Mouse (Mus musculus) midbrain, embryonic 16.5 days (tissue): Measurements from ENCODE around the gene Shcbp1l. TPM values are rescaled to one million over a fixed set of nuclear protein-coding genes. Genes with fewer than 3 reads are reported as not detected.
"Not testable (repeated sequence)": the region's sequence is repeated elsewhere in the genome, so short reads cannot be mapped to it uniquely, and the experiment has no call there.

Experiments
- ATAC-seq: fragments of 200-750 bp; cut with Nextera tagmentation; 2 replicates; pipeline ENCODE4 v1.8.0; 2017; ENCODE audit warnings: moderate TSS enrichment
- H3K27ac ChIP-seq: fragments of 300-500 bp; sonication (generic); 2 replicates; pipeline ENCODE4 v1.5.1; 2014; ENCODE audit warnings: mild to moderate bottlenecking, low read length, mixed read lengths
- H3K27me3 ChIP-seq: fragments of 300-500 bp; sonication (generic); 2 replicates; pipeline ENCODE4 v1.6.1; 2014; ENCODE audit warnings: low read depth, low read length, mixed read lengths; ENCODE audit not compliant: control insufficient read depth, insufficient read depth
- H3K36me3 ChIP-seq: fragments of 300-500 bp; sonication (generic); 2 replicates; pipeline ENCODE4 v1.6.1; 2014; ENCODE audit warnings: mild to moderate bottlenecking, low read length, moderate library complexity, mixed read lengths; ENCODE audit not compliant: control insufficient read depth, insufficient read depth
- H3K4me1 ChIP-seq: fragments of 300-500 bp; sonication (generic); 2 replicates; pipeline ENCODE4 v1.6.1; 2014; ENCODE audit warnings: mild to moderate bottlenecking, low read length, mixed read lengths; ENCODE audit not compliant: control insufficient read depth, insufficient read depth
- H3K4me2 ChIP-seq: fragments of 300-500 bp; sonication (generic); 2 replicates; pipeline ENCODE4 v1.6.1; 2014; ENCODE audit warnings: mild to moderate bottlenecking, low read length, mixed read lengths
- H3K4me3 ChIP-seq: fragments of 300-500 bp; sonication (generic); 2 replicates; pipeline ENCODE4 v1.5.1; 2014; ENCODE audit warnings: low read depth, mild to moderate bottlenecking, low read length, moderate library complexity, mixed read lengths
- H3K9ac ChIP-seq: fragments of 300-500 bp; sonication (generic); 2 replicates; pipeline ENCODE4 v1.6.1; 2014; ENCODE audit warnings: low read depth, low read length, mixed read lengths
- H3K9me3 ChIP-seq: fragments of 300-500 bp; sonication (generic); replicated peaks from 2 replicates; pipeline ENCODE4 v1.6.1; 2014; ENCODE audit warnings: mild to moderate bottlenecking, low read length, mixed read lengths; ENCODE audit not compliant: control insufficient read depth, poor library complexity, severe bottlenecking
- WGBS: fragments of 180-500 bp; shearing (Covaris S2); extraction: QIAGEN DNeasy Blood & Tissue Kit; methylation state at CpG from one replicate; pipeline ENCODE4 v1.1.7; 2014; 5-methylcytosine and 5-hydroxymethylcytosine counted together
- polyA plus RNA-seq: library from polyadenylated mRNA; unstranded; fragments of >200 nt; fragmentation: Nextera tagmentation; extraction: Ambion mirVana; gene quantifications from 2 replicates; pipeline ENCODE4 v1.2.1, GENCODE M21; 2015

Shcbp1l gene
- polyA plus RNA-seq: 0.46 and 0.72 TPM in 2 replicates

- H3K27ac ChIP-seq: peak within 1 kb of the TSS; percentile 22; the same call in 1 of the 2 replicates
- no peaks in the 10 kb centered on the region for H3K9me3 ChIP-seq
- no peaks in the 10 kb centered on the region for H3K36me3 ChIP-seq
- H3K4me2 ChIP-seq: peak within 1 kb of the TSS; percentile 92
- H3K4me3 ChIP-seq: peak within 1 kb of the TSS; percentile 62
- H3K27me3 ChIP-seq: no peaks in the 10 kb centered on the region
- peak within 1 kb of the TSS; percentile 81 for H3K9ac ChIP-seq
- ATAC-seq: peak; percentile 93
- H3K4me1 ChIP-seq: peaks cover 3% of the 10 kb centered on the region; the same call in 1 of the 2 replicates
- 2% methylated on average over 55 of the region's 60 CpGs for WGBS
Measured at GRCm38 (mm10) chr1:153424770-153425584, at the start of gene Shcbp1l. Shcbp1l (plus strand) TSS chr1:153425162.

- H3K9ac ChIP-seq: no peak overlapping the region
- no peaks in the 10 kb centered on the region for H3K9me3 ChIP-seq
- no peak for ATAC-seq
- H3K4me1 ChIP-seq: no peaks in the 10 kb centered on the region
- H3K4me3 ChIP-seq: no peak overlapping the region
- no peaks in the 10 kb centered on the region for H3K27me3 ChIP-seq
- H3K4me2 ChIP-seq: no peak overlapping the region
- no peak overlapping the region for H3K27ac ChIP-seq
- 18% methylated on average over 6 of the region's 6 CpGs for WGBS
- no peaks in the 10 kb centered on the region for H3K36me3 ChIP-seq
Measured at GRCm38 (mm10) chr1:153376446-153376845, 48.5 kb upstream of the Shcbp1l start.

GRCm38 (mm10) chr1:153378587-153378986 lies 46.4 kb upstream of the Shcbp1l start:
- 60% methylated on average over 6 of the region's 6 CpGs for WGBS
- ATAC-seq: no peak
- H3K9ac ChIP-seq: no peak overlapping the region

GRCm38 (mm10) chr1:153379832-153380231 lies 45.1 kb upstream of the Shcbp1l start:
- WGBS: 83% methylated on average over 5 of the region's 5 CpGs
- Histone ChIP-seq H3K4me3 (no peak overlapping the region), H3K27me3 (no peaks in the 10 kb centered on the region), H3K4me1 (no peaks in the 10 kb centered on the region), H3K9me3 (no peaks in the 10 kb centered on the region), H3K36me3 (no peaks in the 10 kb centered on the region), H3K9ac (no peak overlapping the region), H3K4me2 (no peak overlapping the region), H3K27ac (no peak overlapping the region)
- ATAC-seq: no peak

More at GRCm38 (mm10) chr1:153378587-153378986, 46.4 kb upstream of the Shcbp1l start:
- Histone ChIP-seq H3K27ac (no peak overlapping the region), H3K4me1 (no peaks in the 10 kb centered on the region), H3K27me3 (no peaks in the 10 kb centered on the region), H3K9me3 (no peaks in the 10 kb centered on the region), H3K36me3 (no peaks in the 10 kb centered on the region), H3K4me3 (no peak overlapping the region), H3K4me2 (no peak overlapping the region)

GRCm38 (mm10) chr1:153380746-153381282 lies 44.1 kb upstream of the Shcbp1l start:
- Histone ChIP-seq H3K4me2 (no peak overlapping the region), H3K27me3 (no peaks in the 10 kb centered on the region), H3K27ac (no peak overlapping the region), H3K9me3 (no peaks in the 10 kb centered on the region), H3K4me1 (no peaks in the 10 kb centered on the region), H3K36me3 (no peaks in the 10 kb centered on the region), H3K9ac (no peak overlapping the region), H3K4me3 (no peak overlapping the region)
- ATAC-seq: no peak
- WGBS: 93% methylated on average over 9 of the region's 9 CpGs

GRCm38 (mm10) chr1:153385081-153385480 lies 39.9 kb upstream of the Shcbp1l start:
- H3K4me1 ChIP-seq: peaks cover 3% of the 10 kb centered on the region; the same call in 1 of the 2 replicates
- 79% methylated on average over 6 of the region's 6 CpGs for WGBS

GRCm38 (mm10) chr1:153385661-153386060 lies 39.3 kb upstream of the Shcbp1l start:
- H3K4me1 ChIP-seq, H3K9ac ChIP-seq, ATAC-seq, H3K36me3 ChIP-seq, H3K9me3 ChIP-seq, H3K4me2 ChIP-seq, H3K27me3 ChIP-seq, H3K27ac ChIP-seq, H3K4me3 ChIP-seq: not testable (repeated sequence)
- WGBS: 83% methylated on average over 5 of the region's 5 CpGs

More at GRCm38 (mm10) chr1:153385081-153385480, 39.9 kb upstream of the Shcbp1l start:
- no peak for ATAC-seq
- Histone ChIP-seq H3K36me3 (no peaks in the 10 kb centered on the region), H3K4me2 (no peak overlapping the region), H3K9me3 (no peaks in the 10 kb centered on the region), H3K9ac (no peak overlapping the region), H3K27ac (no peak overlapping the region), H3K4me3 (no peak overlapping the region), H3K27me3 (no peaks in the 10 kb centered on the region)

- Histone ChIP-seq H3K9ac (no peak overlapping the region), H3K4me2 (0 out of 2 replicates have a peak overlapping the region, but pooled peaks have one; percentile 5), H3K4me1 (peaks cover 3% of the 10 kb centered on the region; the same call in 1 of the 2 replicates), H3K27ac (no peak overlapping the region), H3K27me3 (no peaks in the 10 kb centered on the region), H3K36me3 (no peaks in the 10 kb centered on the region), H3K9me3 (no peaks in the 10 kb centered on the region), H3K4me3 (no peak overlapping the region)
- 55% methylated on average over 25 of the region's 25 CpGs for WGBS
- peak; percentile 87; the same call in 1 of the 2 replicates for ATAC-seq
Measured at GRCm38 (mm10) chr1:153386271-153387069, 38.5 kb upstream of the Shcbp1l start.
